Mouse (Mus musculus) splenic B cell, adult 2 months (primary cell): ENCODE measurements around the gene Espn.

Experiments used
- DNase-seq: peaks from one replicate; pipeline ENCODE4 v3.0.0-alpha.2; 2011; ENCODE audit warnings: low read depth, low spot score
- H3K27me3 ChIP-seq: 2 replicates; pipeline ENCODE4 v1.6.1; 2012; ENCODE audit warnings: mild to moderate bottlenecking, low read length, moderate library complexity, mixed read lengths; ENCODE audit not compliant: control insufficient read depth, poor library complexity, insufficient read depth, severe bottlenecking
- H3K36me3 ChIP-seq: 2 replicates; pipeline ENCODE4 v1.6.1; 2012; ENCODE audit warnings: mild to moderate bottlenecking, low read length, moderate library complexity, mixed read lengths; ENCODE audit not compliant: control insufficient read depth, poor library complexity, insufficient read depth, severe bottlenecking

The Espn gene

DNA sequence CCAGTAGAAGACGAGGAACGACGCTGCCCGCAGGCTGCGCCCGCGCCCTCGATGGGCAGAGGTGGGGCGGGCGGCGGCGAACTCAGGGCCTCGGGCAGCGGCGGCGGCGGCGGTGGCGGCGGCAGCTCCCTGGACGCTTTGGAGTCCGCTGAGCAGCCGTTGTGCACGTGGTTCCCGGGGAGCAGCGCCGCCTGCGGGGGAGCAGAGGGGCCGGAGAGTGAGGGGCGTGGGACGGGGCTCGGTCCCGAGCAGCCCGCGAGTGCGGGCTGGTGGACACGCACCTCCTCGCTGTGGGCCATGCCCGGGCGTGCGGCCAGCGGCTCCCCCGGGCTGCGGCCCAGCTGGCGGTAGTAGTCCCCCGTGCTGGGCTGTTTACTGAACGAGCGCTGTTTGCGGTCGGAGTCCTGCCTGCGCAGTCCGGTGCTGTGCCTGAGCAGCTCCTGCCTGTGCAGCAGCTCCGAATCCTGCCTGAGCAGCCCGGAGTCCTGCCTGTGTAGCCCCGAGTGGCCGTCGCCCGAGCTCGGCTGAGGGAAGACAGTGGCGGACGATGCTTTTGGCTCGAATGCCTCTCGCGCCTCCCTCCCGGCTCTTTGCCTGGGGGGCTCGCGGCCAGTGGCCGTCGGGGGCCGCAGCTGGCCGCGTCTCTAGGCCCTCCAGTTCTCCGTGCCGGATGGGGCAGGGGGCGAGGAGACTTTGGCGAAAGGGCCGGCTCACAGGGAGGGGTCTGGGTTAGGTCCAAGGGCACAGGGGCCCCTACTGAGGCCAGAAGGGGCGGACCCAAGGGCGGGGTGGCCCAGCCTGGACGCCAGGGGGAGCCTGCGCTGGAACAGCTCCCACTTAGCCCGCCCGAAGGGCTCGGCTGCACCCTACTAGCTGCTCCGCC, 21.2 kb downstream of the Espn start:
- Histone ChIP-seq H3K27me3 (no peaks in the 10 kb centered on the region), H3K36me3 (no peaks in the 10 kb centered on the region)
- DNase-seq, result peak; percentile 68

DNA sequence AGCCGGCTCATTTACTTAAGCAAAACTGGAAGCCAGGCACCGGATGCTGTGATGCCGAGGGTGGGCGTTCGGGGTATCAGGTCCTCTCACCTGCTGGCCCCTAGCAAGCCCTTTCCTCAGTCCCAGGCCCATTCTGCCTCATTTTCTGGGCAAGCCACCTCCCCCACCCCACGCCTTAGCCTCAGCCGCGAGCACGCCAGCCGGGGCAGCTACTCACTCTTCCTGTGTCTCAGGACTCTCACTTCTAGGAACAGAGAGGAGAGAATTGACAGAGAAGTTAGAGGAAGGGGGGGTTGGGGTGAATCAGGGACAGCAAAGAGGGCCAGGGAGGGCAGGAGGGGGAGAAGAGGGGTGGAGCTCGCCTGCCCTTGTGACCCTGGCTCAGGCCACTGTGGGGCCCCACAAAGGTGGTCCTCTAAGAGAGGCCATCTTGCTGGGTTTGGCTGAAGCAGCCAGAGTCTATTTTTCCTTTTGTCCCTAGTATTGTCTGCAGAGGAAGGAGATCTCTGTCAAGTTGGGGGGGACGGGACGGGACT, 22.7 kb downstream of the Espn start:
- no peaks in the 10 kb centered on the region for H3K36me3 ChIP-seq
- H3K27me3 ChIP-seq, result no peaks in the 10 kb centered on the region
- DNase-seq, result no peak

DNA sequence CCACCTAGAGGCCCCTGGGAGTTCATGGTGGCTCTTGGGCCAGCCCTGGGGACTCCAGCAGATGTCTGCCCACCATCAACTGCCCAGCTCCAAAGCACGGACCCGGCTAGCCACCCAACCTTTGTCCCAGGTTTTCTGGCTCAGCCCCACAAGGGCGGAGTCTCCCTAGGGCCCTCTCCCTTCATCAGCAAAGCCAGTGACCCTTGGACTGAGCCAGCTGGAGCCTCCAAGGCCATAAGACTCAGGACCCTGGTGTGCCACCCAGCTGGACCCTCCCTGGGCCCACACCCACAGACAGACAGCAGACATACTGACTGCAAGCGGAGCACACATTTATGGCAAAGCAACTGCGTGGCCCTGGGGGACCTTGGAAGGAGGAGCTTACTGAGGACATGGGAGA, 23.4 kb downstream of the Espn start:
- no peak for DNase-seq
- Histone ChIP-seq H3K27me3 (no peaks in the 10 kb centered on the region), H3K36me3 (no peaks in the 10 kb centered on the region)

DNA sequence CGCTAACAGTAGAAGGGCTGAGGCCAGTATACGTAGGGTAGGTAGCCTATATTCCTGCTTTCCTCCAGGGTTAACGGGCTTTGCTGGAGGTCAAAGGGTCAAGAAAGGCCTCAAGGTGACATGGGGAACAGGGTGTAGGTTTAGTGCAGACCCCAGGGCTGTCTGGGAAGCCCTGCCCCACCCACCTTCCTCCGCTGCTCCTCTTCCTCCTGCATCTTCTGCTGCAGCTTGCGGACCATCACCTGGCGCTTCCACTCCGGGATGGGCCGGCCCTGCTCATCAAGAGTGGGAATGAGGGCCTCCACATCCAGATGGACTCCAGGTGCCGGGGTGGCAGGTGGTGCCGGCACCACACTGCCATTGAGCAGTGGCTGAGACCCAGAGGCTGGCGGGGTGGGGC, 24.3 kb downstream of the Espn start:
- no peaks in the 10 kb centered on the region for H3K27me3 ChIP-seq
- H3K36me3 ChIP-seq, result no peaks in the 10 kb centered on the region
- no peak for DNase-seq

DNA sequence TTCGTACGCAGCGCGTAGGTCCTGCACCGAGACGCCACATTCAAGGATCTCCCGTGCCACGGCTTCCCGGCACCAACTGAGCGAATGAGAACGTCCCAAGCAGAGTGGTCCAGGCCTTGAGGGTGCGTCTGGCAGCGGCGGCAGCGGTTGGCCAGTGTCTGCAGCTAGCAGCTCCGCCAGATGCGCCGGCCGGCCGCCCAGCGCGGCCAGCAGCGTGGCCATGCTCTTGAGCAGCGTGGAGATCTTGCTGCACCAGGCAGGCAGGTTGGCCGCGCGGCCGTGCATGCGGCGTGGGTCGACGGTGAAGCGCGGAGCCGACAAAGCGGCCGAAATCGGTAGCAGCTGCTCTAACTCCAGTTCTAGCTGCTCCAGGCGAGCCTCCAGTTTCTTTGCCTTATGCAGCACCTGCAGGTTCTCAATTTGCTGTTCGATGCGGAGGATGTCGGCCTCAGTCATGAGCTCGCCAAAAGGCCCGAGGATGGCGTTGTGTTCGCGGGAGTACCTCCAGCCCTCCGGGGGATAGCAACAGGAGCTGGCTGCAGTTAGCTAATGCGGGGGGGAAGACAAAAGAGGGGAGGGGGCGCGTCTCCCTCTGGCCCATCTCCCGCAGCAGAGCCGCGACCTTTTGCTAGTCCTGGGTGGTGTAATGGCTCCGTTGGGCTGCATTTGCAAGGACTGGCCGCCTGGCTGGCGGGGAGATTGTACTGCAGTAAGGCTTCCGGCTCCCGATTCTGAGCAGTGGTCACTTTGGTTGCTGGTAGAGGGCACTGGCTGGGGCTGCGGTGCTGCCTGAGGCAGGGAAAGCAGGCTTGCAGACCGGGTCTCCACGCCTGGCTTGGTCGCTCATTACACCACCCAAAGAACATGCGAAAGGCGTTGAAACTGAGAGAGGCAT, 25.9 kb downstream of the Espn start:
- Histone ChIP-seq H3K27me3 (no peaks in the 10 kb centered on the region), H3K36me3 (no peaks in the 10 kb centered on the region)
- no peak for DNase-seq

DNA sequence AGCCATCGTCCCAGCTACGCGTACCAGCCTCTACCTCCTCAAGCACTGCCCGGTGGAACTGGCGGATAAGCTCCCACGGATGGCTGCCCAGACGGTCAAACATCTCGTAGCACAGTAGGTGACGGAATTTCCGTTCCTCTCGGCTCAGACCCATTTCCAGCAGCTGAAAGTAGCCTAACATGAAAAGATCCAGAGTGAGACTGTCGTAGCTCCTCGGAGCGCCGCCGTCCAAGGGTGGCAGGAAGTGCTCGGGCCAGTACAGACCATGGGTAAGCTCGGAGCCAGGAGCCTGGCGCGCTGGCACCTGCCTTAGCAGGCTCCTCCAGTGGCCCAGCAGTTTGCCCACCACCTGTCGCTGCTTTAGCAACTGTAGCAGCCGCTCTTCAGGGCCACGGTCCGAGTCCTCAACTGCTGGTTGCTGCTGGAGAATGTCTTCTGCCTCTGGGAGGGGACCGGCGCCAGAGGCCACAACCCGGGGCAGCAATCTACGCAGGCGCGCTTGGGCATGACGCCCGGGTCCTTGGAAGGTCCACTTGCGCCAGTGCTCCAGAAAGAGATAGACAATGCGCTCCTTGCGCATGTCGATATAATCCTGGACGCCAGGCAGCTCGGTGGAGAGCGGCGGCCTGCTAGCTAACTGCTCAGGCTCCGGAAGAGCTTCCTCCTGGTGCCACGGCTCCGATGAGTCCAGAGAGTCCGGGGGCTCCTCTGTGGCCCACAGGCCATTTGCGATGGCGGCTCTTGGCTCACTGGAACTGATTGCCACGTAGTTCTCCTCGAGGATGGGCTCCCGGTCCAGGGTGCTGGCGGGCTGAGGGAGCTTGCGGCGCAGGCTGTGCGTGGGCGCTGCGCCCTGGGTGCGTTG, 26.8 kb downstream of the Espn start:
- no peak for DNase-seq
- Histone ChIP-seq H3K27me3 (no peaks in the 10 kb centered on the region), H3K36me3 (no peaks in the 10 kb centered on the region)

DNA sequence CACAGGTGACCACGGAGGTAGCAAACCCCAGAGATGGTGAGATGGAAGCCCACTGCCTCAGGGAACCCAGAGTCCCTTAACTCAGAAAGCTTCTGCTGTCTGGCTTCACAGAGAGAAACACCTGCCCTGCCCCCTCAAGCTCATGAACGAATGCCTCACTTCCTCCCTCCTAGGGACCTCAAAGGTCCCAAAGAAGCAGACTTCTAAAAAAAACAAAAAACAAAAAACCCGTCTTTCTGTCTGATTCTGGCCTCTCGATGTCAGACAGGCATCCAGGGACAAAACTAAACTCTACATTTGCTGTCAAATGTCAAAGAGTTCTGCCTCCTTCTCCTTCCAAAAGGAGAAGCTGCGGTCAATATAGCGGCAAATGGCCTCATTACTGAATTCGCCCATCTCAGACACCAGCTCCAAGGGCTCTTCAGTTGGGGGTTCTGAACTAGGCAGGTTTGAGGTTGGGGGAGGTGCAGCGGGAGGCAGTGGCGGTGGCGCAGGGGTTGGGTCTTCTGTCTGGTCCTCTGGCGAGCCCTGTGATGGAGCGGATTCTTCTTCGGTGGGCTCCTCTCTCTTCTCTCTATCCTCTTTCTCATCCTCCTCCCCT, 27.7 kb downstream of the Espn start:
- no peaks in the 10 kb centered on the region for H3K36me3 ChIP-seq
- peak; percentile 43 for DNase-seq
- no peaks in the 10 kb centered on the region for H3K27me3 ChIP-seq

DNA sequence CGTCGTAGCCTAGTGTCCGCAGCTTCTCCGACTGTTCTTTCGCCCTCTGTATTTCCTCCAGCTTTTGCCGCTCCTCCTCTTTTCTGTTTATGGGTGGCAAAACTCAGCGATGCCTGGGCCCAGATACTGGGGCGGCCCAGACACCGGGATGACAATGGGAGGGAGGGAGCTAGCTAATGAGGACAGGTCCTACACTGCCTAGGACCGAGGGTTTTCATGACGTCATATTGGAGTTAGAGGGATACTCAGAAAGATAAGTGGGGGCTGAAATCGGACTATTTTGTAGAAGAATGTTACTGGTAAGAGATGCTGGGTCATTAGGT, 31.0 kb downstream of the Espn start:
- no peak for DNase-seq
- Histone ChIP-seq H3K27me3 (no peaks in the 10 kb centered on the region), H3K36me3 (no peaks in the 10 kb centered on the region)

DNA sequence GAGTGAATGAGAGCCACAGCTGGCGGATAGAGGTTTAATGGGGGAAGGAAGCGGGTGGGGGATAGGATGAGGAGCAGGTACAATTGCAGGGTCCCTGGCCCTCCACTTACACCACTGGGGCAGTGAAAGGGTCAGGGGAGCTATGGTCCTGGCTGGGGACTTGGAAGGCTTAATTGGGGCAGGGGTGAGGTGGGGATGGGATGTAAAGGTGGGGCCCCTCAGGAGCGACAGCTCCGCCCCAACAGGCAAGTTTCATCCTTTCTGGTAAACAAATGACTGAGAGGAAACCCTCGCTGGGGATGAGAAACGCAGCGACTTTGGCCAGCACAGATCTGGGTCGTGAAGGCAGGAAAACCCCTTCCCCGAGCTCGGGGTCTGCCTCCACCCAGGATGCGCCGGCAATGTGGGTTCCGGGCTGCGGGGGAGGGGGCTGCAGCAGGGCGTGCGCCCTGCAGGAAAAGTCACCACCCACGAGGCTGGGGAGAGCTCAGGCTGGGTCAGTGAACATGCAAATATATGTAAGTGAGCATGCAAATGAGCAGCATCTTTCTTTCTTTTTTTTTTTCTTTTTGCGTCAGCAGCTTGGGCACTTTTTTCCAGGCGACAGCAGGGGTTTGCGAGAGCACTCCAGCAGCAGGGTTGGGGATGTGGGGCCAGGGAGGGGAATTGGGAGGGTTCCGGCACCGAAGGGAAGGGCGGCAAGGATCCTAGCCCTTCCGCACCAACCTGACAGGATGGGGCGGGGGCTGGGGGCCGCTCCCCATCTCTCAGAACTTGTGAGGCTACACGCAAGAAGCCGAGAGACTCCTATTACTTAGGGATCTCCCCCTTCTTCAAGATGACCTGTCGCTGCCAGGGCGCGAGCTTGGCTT, 31.6 kb downstream of the Espn start:
- Histone ChIP-seq H3K27me3 (no peaks in the 10 kb centered on the region), H3K36me3 (no peaks in the 10 kb centered on the region)
- DNase-seq, result peak; percentile 65

DNA sequence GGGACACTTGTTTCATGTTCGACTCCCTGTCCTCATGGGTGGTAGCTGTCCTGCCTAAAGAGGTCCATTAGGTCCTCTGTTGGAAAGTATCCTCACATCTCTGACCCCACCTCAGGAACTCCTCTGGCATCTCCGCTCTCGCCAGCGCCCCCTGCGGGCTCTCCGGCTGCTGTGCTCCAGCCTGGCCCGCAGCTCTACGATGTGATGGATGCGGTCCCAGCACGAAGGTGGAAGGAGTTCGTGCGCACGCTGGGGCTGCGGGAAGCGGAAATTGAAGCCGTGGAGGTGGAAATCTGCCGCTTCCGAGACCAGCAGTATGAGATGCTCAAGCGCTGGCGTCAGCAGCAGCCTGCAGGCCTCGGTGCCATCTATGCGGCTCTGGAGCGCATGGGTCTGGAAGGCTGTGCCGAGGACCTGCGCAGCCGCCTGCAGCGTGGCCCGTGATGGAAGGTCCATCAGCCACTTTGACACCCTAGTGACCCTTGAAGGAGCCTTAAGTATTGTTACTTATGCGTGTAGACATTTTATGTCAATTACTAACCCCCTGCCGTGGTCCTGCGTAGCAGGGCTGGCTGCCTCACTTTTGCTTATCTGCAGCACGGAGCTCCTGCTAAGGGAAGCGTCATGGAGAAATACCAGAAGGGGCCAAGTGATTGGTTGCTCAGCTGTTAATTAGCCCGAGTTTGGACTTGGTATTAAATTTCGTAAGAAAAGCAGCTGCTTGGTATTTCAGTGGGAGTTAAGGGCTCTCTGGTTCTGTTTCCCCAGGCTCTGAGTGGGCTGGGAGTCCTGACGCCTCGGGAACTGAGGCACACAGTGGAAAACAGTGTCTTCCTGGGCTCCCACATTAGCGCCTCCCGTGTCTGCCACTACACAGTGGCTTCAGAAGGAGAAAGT, 32.5 kb downstream of the Espn start:
- Histone ChIP-seq H3K36me3 (no peaks in the 10 kb centered on the region), H3K27me3 (no peaks in the 10 kb centered on the region)
- DNase-seq, result no peak

DNA sequence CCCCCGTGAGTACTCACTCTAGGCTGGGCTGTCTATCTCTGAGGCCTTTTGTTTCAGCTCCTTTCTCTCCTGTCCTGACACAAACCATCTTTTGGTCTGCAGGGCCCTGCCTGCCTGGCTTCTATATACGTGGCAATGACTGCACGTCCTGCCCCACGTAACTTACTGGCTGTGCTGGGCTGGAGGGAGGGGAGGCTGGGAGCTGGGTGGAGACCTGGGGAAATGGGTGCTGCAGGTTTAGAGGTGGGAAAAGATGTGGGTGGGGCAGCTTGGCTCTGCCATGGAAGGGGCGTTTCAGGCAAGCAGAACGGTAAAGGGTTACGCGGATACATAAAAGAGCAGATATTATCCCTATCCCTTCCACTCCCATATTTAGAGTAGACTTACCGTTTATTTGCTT, 34.6 kb downstream of the Espn start:
- DNase-seq, result no peak
- no peaks in the 10 kb centered on the region for H3K36me3 ChIP-seq
- H3K27me3 ChIP-seq, result no peaks in the 10 kb centered on the region

DNA sequence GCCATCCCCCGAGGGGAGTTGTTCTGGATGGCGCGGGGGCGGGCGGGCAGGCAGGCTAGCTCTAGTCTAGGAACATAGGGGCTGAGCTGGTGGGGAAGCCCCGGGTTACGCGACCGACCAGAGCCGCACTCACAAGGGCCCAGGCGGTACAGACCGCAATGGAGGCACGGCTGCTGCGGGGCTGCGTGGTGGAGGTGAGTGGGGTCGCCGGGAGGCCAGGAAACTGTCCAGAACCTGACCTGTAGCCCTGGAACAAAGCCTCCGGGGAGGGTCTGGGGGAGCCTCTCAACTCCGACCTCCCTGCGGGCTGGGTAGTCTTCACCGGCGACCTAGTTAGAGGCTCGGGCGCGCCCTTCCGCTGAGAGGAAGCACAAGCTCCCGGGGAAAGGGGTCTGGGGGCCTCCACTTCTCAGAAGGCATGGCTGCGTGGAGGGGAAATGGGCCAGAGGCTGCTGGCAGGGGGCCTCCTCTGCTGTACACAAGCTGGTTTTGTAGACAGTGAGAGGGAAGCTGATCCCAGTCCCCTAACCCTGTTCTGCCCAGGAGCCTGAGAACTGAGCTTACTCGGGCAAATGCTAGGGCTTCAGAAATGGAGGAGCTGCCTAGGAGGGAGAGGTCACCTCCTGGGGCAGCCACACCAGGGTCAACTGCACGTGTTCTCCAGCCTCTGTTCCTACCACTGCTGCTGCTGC, 36.1 kb downstream of the Espn start, which contains the start of gene Tnfrsf25:
Tnfrsf25 (plus strand) TSS at position 14 of the 692 bp plus-strand sequence.
- H3K27me3 ChIP-seq, result no peaks in the 10 kb centered on the region
- no peaks in the 10 kb centered on the region for H3K36me3 ChIP-seq
- DNase-seq, result no peak
